Mouse (Mus musculus) G1E (cell line): Measurements from ENCODE around the gene Clptm1.

Source experiments
- CTCF ChIP-seq: IDR thresholded peaks from 2 replicates; pipeline ENCODE4 v1.5.1; 2012; ENCODE audit warnings: low read depth, low read length, inconsistent platforms, mixed read lengths
- GATA1 ChIP-seq: IDR thresholded peaks from 2 replicates; pipeline ENCODE4 v1.6.1; 2012; ENCODE audit warnings: borderline replicate concordance, low read length, inconsistent platforms, mixed read lengths
- POLR2AphosphoS5 ChIP-seq: IDR thresholded peaks from 2 replicates; pipeline ENCODE4 v1.6.1; 2012; ENCODE audit warnings: low read depth, low read length, inconsistent platforms; ENCODE audit not compliant: insufficient replicate concordance
- TAL1 ChIP-seq: conservative IDR thresholded peaks from 2 replicates; pipeline ENCODE4 v1.6.1; 2012; ENCODE audit warnings: low read depth, low read length, inconsistent platforms, mixed read lengths

GRCm38 (mm10) chr7:19664455-19664954 lies 328 bp downstream of the Clptm1 start:
- TF ChIP-seq CTCF (no peak), GATA1 (no peak), TAL1 (no peak), POLR2AphosphoS5 (no peak)
